ENCODE assay signal across 28 mouse cellular contexts in genomic region chr1:151140956-151141355, GRCm38 (mm10). TPM values are rescaled to one million over a fixed set of nuclear protein-coding genes. Genes with fewer than 3 reads are reported as not detected.
DNase-seq lines count a peak whose midpoint lies in the region; ATAC-seq and TF ChIP-seq lines count a peak whose summit lies in the region.
"Had no signal": no experiment of that assay in that cellular context is flagged by ENCODE, and none has a peak within 500 bp of the region (broad histone marks: within the 10 kb centered on the region; RNA-seq: fewer than 3 reads in every experiment).

No protein-coding gene starts in this region.

- H3K4me2 ChIP-seq in heart, embryonic 11.5 days = no peak overlapping the region
- no peak overlapping the region for H3K4me2 ChIP-seq in embryonic facial prominence, embryonic 12.5 days (replicated peaks)
- no peak overlapping the region for H3K4me2 ChIP-seq in limb, embryonic 14.5 days (replicated peaks; ENCODE audit: low read depth, low read length, severe bottlenecking)
- H3K4me2 ChIP-seq: forebrain, embryonic 15.5 days; heart, embryonic 13.5 days; hindbrain, embryonic 12.5 days had no signal

- no peaks in the 10 kb centered on the region for H3K27me3 ChIP-seq in heart, embryonic 11.5 days (ENCODE audit: control insufficient read depth, insufficient read depth, low read length)
- H3K27me3 ChIP-seq in embryonic facial prominence, embryonic 12.5 days = no peaks in the 10 kb centered on the region
- H3K27me3 ChIP-seq in limb, embryonic 14.5 days (ENCODE audit: control insufficient read depth, insufficient read depth, low read length) = no peaks in the 10 kb centered on the region
- H3K27me3 ChIP-seq: CH12.LX; forebrain, embryonic 15.5 days; heart, embryonic 13.5 days; hindbrain, embryonic 12.5 days; Patski had no signal

- peak; percentile 55 for DNase-seq in heart, adult 11 months
- DNase-seq in forelimb bud, embryonic 11.5 days (ENCODE audit: low read depth, low spot score) = peak; percentile 33
- peak; percentile 31 for DNase-seq in limb, embryonic 14.5 days (ENCODE audit: low spot score)
- DNase-seq in gastrocnemius, postnatal 4 days (ENCODE audit: low spot score in 2 of 2) = no peak
- no peak for DNase-seq in right cerebral cortex, postnatal 4 days
- DNase-seq: adrenal gland, postnatal 10 days; cerebellum, adult 11 months; cerebellum, adult 8-10 months; cerebellum, postnatal 14 days; gastrocnemius, postnatal 14 days; heart, adult 2 months; heart, postnatal 4 days; kidney, adult 18-20 months had no signal

- H3K4me1 ChIP-seq in heart, embryonic 11.5 days (ENCODE audit: control insufficient read depth, insufficient read depth, low read length) = peaks cover 4% of the 10 kb centered on the region; the same call in 1 of the 2 replicates
- H3K4me1 ChIP-seq in embryonic facial prominence, embryonic 12.5 days = peaks cover 7% of the 10 kb centered on the region; the same call in 1 of the 2 replicates
- 0 out of 2 replicates have a peak, but pooled peaks cover 3% of the 10 kb centered on the region for H3K4me1 ChIP-seq in limb, embryonic 14.5 days (ENCODE audit: control insufficient read depth, insufficient read depth, low read length)
- H3K4me1 ChIP-seq: forebrain, embryonic 15.5 days; hindbrain, embryonic 12.5 days had no signal

- ATAC-seq in heart, embryonic 11.5 days (replicated peaks; ENCODE audit: insufficient number of reproducible peaks, low FRiP score, low TSS enrichment) = no peak
- ATAC-seq in embryonic facial prominence, embryonic 12.5 days (ENCODE audit: insufficient number of reproducible peaks, insufficient read depth, low FRiP score, low TSS enrichment) = no peak
- no peak for ATAC-seq in limb, embryonic 14.5 days (ENCODE audit: low FRiP score, low read depth)
- ATAC-seq: forebrain, embryonic 15.5 days; hindbrain, embryonic 16.5 days; Patski had no signal

- H3K27ac ChIP-seq in heart, embryonic 11.5 days (ENCODE audit: low read depth, low read length) = no peak overlapping the region
- H3K27ac ChIP-seq in embryonic facial prominence, embryonic 12.5 days = peak overlapping the region; percentile 67
- peak overlapping the region; percentile 30; the same call in 1 of the 2 replicates for H3K27ac ChIP-seq in limb, embryonic 14.5 days (replicated peaks; ENCODE audit: low read depth, low read length)
- H3K27ac ChIP-seq: forebrain, embryonic 15.5 days; heart, adult 2 months; heart, embryonic 13.5 days; hindbrain, embryonic 12.5 days had no signal

- no peak for TF ChIP-seq POLR2A in limb, embryonic 14.5 days (IDR thresholded peaks at IDR 0.05; ENCODE audit: borderline replicate concordance, extremely low read depth, insufficient read depth, insufficient read length)

- WGBS in heart, embryonic 11.5 days (ENCODE audit: insufficient replicate concordance) = 73% methylated on average over 3 of the region's 3 CpGs
- 36% methylated on average over 3 of the region's 3 CpGs for WGBS in embryonic facial prominence, embryonic 12.5 days
- WGBS in limb, embryonic 14.5 days = 10% methylated on average over 3 of the region's 3 CpGs

- H3K36me3 ChIP-seq in heart, embryonic 11.5 days (ENCODE audit: control insufficient read depth, insufficient read depth, low read length) = no peaks in the 10 kb centered on the region
- no peaks in the 10 kb centered on the region for H3K36me3 ChIP-seq in embryonic facial prominence, embryonic 12.5 days
- no peaks in the 10 kb centered on the region for H3K36me3 ChIP-seq in limb, embryonic 14.5 days (ENCODE audit: control insufficient read depth, insufficient read depth, low read length)
- H3K36me3 ChIP-seq: forebrain, embryonic 15.5 days; heart, embryonic 13.5 days; hindbrain, embryonic 12.5 days had no signal

- no peak overlapping the region for H3K9ac ChIP-seq in heart, embryonic 11.5 days (ENCODE audit: low read depth, low read length)
- no peak overlapping the region for H3K9ac ChIP-seq in embryonic facial prominence, embryonic 12.5 days
- H3K9ac ChIP-seq in limb, embryonic 14.5 days (ENCODE audit: low read depth, low read length, severe bottlenecking) = no peak overlapping the region
- H3K9ac ChIP-seq: forebrain, embryonic 15.5 days; heart, embryonic 13.5 days; hindbrain, embryonic 12.5 days had no signal

- H3K9me3 ChIP-seq in heart, embryonic 11.5 days (replicated peaks; ENCODE audit: control insufficient read depth, low read length) = no peaks in the 10 kb centered on the region
- no peaks in the 10 kb centered on the region for H3K9me3 ChIP-seq in embryonic facial prominence, embryonic 12.5 days
- H3K9me3 ChIP-seq in limb, embryonic 14.5 days (ENCODE audit: control insufficient read depth, low read length) = no peaks in the 10 kb centered on the region
- H3K9me3 ChIP-seq: forebrain, embryonic 15.5 days; heart, embryonic 13.5 days; hindbrain, embryonic 12.5 days had no signal

- no peak overlapping the region for H3K4me3 ChIP-seq in heart, embryonic 11.5 days (ENCODE audit: low read depth, low read length)
- no peak overlapping the region for H3K4me3 ChIP-seq in embryonic facial prominence, embryonic 12.5 days
- no peak overlapping the region for H3K4me3 ChIP-seq in limb, embryonic 14.5 days (replicated peaks; ENCODE audit: low read length)
- H3K4me3 ChIP-seq: erythroblast, embryonic 14.5 days; forebrain, embryonic 15.5 days; heart, adult 2 months; heart, embryonic 13.5 days; hindbrain, embryonic 12.5 days had no signal

RNA-seq across cellular contexts. Expression of gene Gm47985, which starts 41.4 kb away (rescaled TPM):
- 2.1 and 3.4 TPM in 2 replicates for polyA plus RNA-seq in heart, embryonic 11.5 days (2014; fragmentation: Nextera tagmentation; extraction: Ambion mirVana)
- 0.92 and 1.2 TPM in 2 replicates for polyA plus RNA-seq in embryonic facial prominence, embryonic 12.5 days (2016; fragmentation: Nextera tagmentation; extraction: Ambion mirVana)
- 0.08 and 0.15 TPM in 2 replicates for polyA plus RNA-seq in limb, embryonic 14.5 days (2012; rRNA removed)
- not detected in 2 replicates for polyA plus RNA-seq in limb, embryonic 14.5 days (2014; fragmentation: Nextera tagmentation; extraction: Ambion mirVana)
- under 1 TPM; 0.16 to 0.47 TPM for total RNA-seq in gastrocnemius, postnatal 4 days (2021)
- total RNA-seq: adrenal gland, postnatal 10 days; adrenal gland, postnatal 4 days; CH12.LX had no signal
- polyA plus RNA-seq: brain, embryonic 14.5 days; erythroblast, embryonic 14.5 days; forebrain, embryonic 15.5 days; hindbrain, embryonic 16.5 days; Patski had no signal

RNA-seq across cellular contexts. Expression of gene Gm8947, which starts 51.2 kb away (rescaled TPM):
- polyA plus RNA-seq in heart, embryonic 11.5 days (2014; fragmentation: Nextera tagmentation; extraction: Ambion mirVana) = 0.48 and 1.2 TPM in 2 replicates
- polyA plus RNA-seq in embryonic facial prominence, embryonic 12.5 days (2016; fragmentation: Nextera tagmentation; extraction: Ambion mirVana) = 0.25 and 0.37 TPM in 2 replicates
- 0.06 and 0.08 TPM in 2 replicates for polyA plus RNA-seq in limb, embryonic 14.5 days (2012; rRNA removed)
- 0.23 TPM in 1 of 2 replicates, not detected in the other for polyA plus RNA-seq in limb, embryonic 14.5 days (2014; fragmentation: Nextera tagmentation; extraction: Ambion mirVana)
- total RNA-seq in gastrocnemius, postnatal 4 days (2021) = not detected
- total RNA-seq: adrenal gland, postnatal 10 days; common myeloid progenitor, adult 5-6 weeks; heart, adult 2 months had no signal
- polyA plus RNA-seq: brain, embryonic 14.5 days; erythroblast, embryonic 14.5 days; forebrain, embryonic 15.5 days; heart, adult 2 months; hindbrain, embryonic 12.5 days; hindbrain, embryonic 16.5 days; Patski had no signal

RNA-seq across cellular contexts. Expression of gene Gm47995, which starts 57.3 kb away (rescaled TPM):
- polyA plus RNA-seq in heart, embryonic 11.5 days (2014; fragmentation: Nextera tagmentation; extraction: Ambion mirVana) = 0.90 and 1.4 TPM in 2 replicates
- polyA plus RNA-seq in embryonic facial prominence, embryonic 12.5 days (2016; fragmentation: Nextera tagmentation; extraction: Ambion mirVana) = not detected in 2 replicates
- 0.06 TPM in 1 of 2 replicates, not detected in the other for polyA plus RNA-seq in limb, embryonic 14.5 days (2012; rRNA removed)
- not detected in 2 replicates for polyA plus RNA-seq in limb, embryonic 14.5 days (2014; fragmentation: Nextera tagmentation; extraction: Ambion mirVana)
- total RNA-seq in gastrocnemius, postnatal 4 days (2021) = not detected
- total RNA-seq: adrenal gland, postnatal 10 days; adrenal gland, postnatal 4 days; CH12.LX; common myeloid progenitor, adult 5-6 weeks; heart, adult 2 months; heart, postnatal 4 days had no signal
- polyA plus RNA-seq: brain, embryonic 14.5 days; erythroblast, embryonic 14.5 days; forebrain, embryonic 11.5 days; forebrain, embryonic 15.5 days; heart, adult 2 months; heart, embryonic 13.5 days; heart, postnatal 0 days; hindbrain, embryonic 12.5 days; hindbrain, embryonic 16.5 days; intestine, embryonic 14.5 days; Patski had no signal

Comparison
In these comparisons a context has a peak if more than half of its experiments do, and no peak if none do; other contexts are left out.
1. DNase-seq: peak in heart, adult 11 months (single experiment), forelimb bud, embryonic 11.5 days (single experiment) and limb, embryonic 14.5 days (single experiment); none in gastrocnemius, postnatal 4 days (0 of 2) and right cerebral cortex, postnatal 4 days (single experiment).